Mouse (Mus musculus): ENCODE measurements at regions not wholly inside any gene's neighbourhood (a gene's known extent, or its start where the extent isn't known, plus 50 kb on each side); places are given as distances from the start of the nearest gene placed in this dataset.

- TF ChIP-seq CTCF (conservative IDR thresholded peaks at IDR 0.05; ENCODE audit: low read length) (no peak), NANOG (IDR thresholded peaks at IDR 0.05; ENCODE audit: borderline replicate concordance, low read length) (no peak)
Observed at GRCm38 (mm10) chr2:115467107-115467745, 114.3 kb upstream of the BC052040 start.
